Mouse (Mus musculus): ENCODE results near the gene Sgcd. TPM values are rescaled to one million over a fixed set of nuclear protein-coding genes. Genes with fewer than 3 reads are reported as not detected.

Sgcd gene
- polyA plus RNA-seq (2017; shearing (Covaris generic)): not detected

DNA sequence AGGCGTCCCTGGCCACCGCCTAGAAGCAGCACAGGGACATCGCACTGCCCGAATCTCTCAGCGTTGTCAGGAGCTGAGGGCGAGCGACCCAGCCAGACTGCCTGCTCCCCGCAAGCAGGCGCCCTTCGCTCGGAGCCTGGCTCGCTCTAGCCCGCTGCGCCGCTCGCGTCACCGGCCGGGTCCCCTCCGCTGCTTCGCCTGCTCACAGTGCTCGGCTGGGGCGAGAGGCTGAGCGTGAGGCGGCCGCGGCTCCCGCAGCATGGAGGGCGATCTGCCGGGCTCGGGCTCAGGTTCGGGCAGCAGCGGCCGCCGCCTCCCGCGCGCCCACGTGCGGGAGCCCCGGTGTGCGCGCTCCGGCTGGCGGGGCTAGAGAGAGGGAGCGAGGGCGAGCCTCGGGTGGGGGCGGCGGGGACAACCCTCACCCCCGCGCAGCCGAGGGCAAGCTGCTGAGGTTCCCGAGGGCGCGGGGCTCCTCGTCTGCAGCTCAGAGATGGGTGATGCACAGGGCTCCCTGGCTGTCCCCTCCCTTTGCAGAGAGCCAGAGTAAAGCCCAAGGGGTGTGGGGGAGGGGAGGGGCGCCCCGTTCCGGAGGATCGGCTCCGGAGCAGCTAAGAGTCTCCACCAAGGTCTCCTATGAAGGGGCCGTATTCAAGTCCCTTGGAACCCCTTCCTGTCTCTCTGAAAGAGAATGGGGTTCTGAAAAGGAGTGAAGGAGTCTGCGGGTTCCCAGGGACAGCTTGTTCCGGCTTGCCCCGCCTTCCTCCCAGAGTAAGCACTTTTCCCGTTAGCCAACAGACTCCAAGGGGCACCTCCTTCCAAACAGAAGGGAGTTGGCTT lies at the start of gene Sgcd:
TSS of gene Sgcd (minus strand) at position 273 of the 837 bp plus-strand sequence.

